Mouse (Mus musculus) limb, embryonic 11.5 days (tissue): ENCODE measurements at regions not wholly inside any gene's neighbourhood (a gene's known extent, or its start where the extent isn't known, plus 50 kb on each side); places are given as distances from the start of the nearest gene placed in this dataset.

ENCODE experiments used
- ATAC-seq: fragments of 200-750 bp; cut with Nextera tagmentation; 2 replicates; pipeline ENCODE4 v1.8.0; 2017; ENCODE audit warnings: low read depth; ENCODE audit not compliant: insufficient number of reproducible peaks, low FRiP score, low TSS enrichment
- DNase-seq: peaks from one replicate; pipeline ENCODE4 v3.0.0-alpha.2; 2015; ENCODE audit warnings: low spot score
- H3K27ac ChIP-seq: fragments of 300-500 bp; sonication (generic); replicated peaks from 2 replicates; pipeline ENCODE4 v1.5.1; 2014; ENCODE audit warnings: low read depth, mild to moderate bottlenecking, low read length
- H3K27me3 ChIP-seq: fragments of 300-500 bp; sonication (generic); 2 replicates; pipeline ENCODE4 v1.6.1; 2014; ENCODE audit warnings: mild to moderate bottlenecking, low read length, mixed read lengths; ENCODE audit not compliant: control insufficient read depth, insufficient read depth
- H3K36me3 ChIP-seq: fragments of 300-500 bp; sonication (generic); 2 replicates; pipeline ENCODE4 v1.6.1; 2014; ENCODE audit warnings: mild to moderate bottlenecking, low read length, moderate library complexity, mixed read lengths; ENCODE audit not compliant: control insufficient read depth, insufficient read depth
- H3K4me1 ChIP-seq: fragments of 300-500 bp; sonication (generic); 2 replicates; pipeline ENCODE4 v1.6.1; 2014; ENCODE audit warnings: low read length, mixed read lengths; ENCODE audit not compliant: control insufficient read depth, insufficient read depth
- H3K4me2 ChIP-seq: fragments of 300-500 bp; sonication (generic); 2 replicates; pipeline ENCODE4 v1.6.1; 2014; ENCODE audit warnings: low read depth, mild to moderate bottlenecking, moderate library complexity; ENCODE audit not compliant: severe bottlenecking
- H3K4me3 ChIP-seq: fragments of 300-500 bp; sonication (generic); 2 replicates; pipeline ENCODE4 v1.5.1; 2014; ENCODE audit warnings: low read depth, low read length
- H3K9ac ChIP-seq: fragments of 300-500 bp; sonication (generic); 2 replicates; pipeline ENCODE4 v1.6.1; 2014; ENCODE audit warnings: mild to moderate bottlenecking, low read length
- H3K9me3 ChIP-seq: fragments of 300-500 bp; sonication (generic); 2 replicates; pipeline ENCODE4 v1.6.1; 2016; ENCODE audit warnings: low read length; ENCODE audit not compliant: control insufficient read depth
- WGBS: fragments of 180-500 bp; shearing (Covaris S2); extraction: QIAGEN DNeasy Blood & Tissue Kit; methylation state at CpG from one replicate; pipeline ENCODE4 v1.1.7; 2014; 5-methylcytosine and 5-hydroxymethylcytosine counted together

- ATAC-seq (no peak), DNase-seq (no peak)
- H3K27me3 ChIP-seq, result no peaks in the 10 kb centered on the region
- H3K4me1 ChIP-seq, result no peaks in the 10 kb centered on the region
- no peak overlapping the region for H3K4me2 ChIP-seq
- H3K27ac ChIP-seq, result no peak overlapping the region
- 89% methylated on average over 3 of the region's 3 CpGs for WGBS
- no peak overlapping the region for H3K4me3 ChIP-seq
- no peaks in the 10 kb centered on the region for H3K9me3 ChIP-seq
- no peak overlapping the region for H3K9ac ChIP-seq
- no peaks in the 10 kb centered on the region for H3K36me3 ChIP-seq
Measured at GRCm38 (mm10) chr16:50733359-50733758, 142.4 kb upstream of the Ccdc54 start.

GRCm38 (mm10) chr16:50732082-50733006 is 141.4 kb upstream of the Ccdc54 start:
- H3K27me3 ChIP-seq, result no peaks in the 10 kb centered on the region
- H3K9me3 ChIP-seq, result no peaks in the 10 kb centered on the region
- H3K4me2 ChIP-seq, result peak overlapping the region; percentile 82
- DNase-seq, result peak; percentile 92
- H3K4me3 ChIP-seq, result peak overlapping the region; percentile 69
- H3K9ac ChIP-seq, result peak overlapping the region; percentile 36
- no peaks in the 10 kb centered on the region for H3K4me1 ChIP-seq
- under 1% methylated on average over 58 of the region's 58 CpGs for WGBS
- no peaks in the 10 kb centered on the region for H3K36me3 ChIP-seq
- peak; percentile 96 for ATAC-seq
- H3K27ac ChIP-seq, result no peak overlapping the region

GRCm38 (mm10) chr16:50729341-50729740 is 138.4 kb upstream of the Ccdc54 start:
- Histone ChIP-seq H3K27ac (no peak overlapping the region), H3K27me3 (no peaks in the 10 kb centered on the region), H3K36me3 (no peaks in the 10 kb centered on the region), H3K4me1 (no peaks in the 10 kb centered on the region), H3K9me3 (no peaks in the 10 kb centered on the region), H3K4me3 (no peak overlapping the region), H3K9ac (no peak overlapping the region), H3K4me2 (no peak overlapping the region)
- WGBS, result 59% methylated on average over 5 of the region's 5 CpGs
- no peak for ATAC-seq
- no peak for DNase-seq

GRCm38 (mm10) chr16:50723144-50723543 is 132.2 kb upstream of the Ccdc54 start:
- H3K4me1 ChIP-seq, result no peaks in the 10 kb centered on the region
- no peak overlapping the region for H3K27ac ChIP-seq

GRCm38 (mm10) chr16:50717306-50718017 is 126.5 kb upstream of the Ccdc54 start:
- H3K36me3 ChIP-seq, result no peaks in the 10 kb centered on the region
- H3K4me2 ChIP-seq, result no peak overlapping the region
- no peaks in the 10 kb centered on the region for H3K27me3 ChIP-seq
- H3K27ac ChIP-seq, result no peak overlapping the region
- H3K9ac ChIP-seq, result no peak overlapping the region
- no peak for DNase-seq
- H3K4me3 ChIP-seq, result no peak overlapping the region
- ATAC-seq, result no peak
- no peaks in the 10 kb centered on the region for H3K9me3 ChIP-seq
- no peaks in the 10 kb centered on the region for H3K4me1 ChIP-seq
- whole genome bisulfite sequencing, result 79% methylated on average over 10 of the region's 10 CpGs

More at GRCm38 (mm10) chr16:50723144-50723543, 132.2 kb upstream of the Ccdc54 start:
- H3K9me3 ChIP-seq, result no peaks in the 10 kb centered on the region
- no peak for ATAC-seq
- H3K27me3 ChIP-seq, result no peaks in the 10 kb centered on the region
- no peak overlapping the region for H3K4me2 ChIP-seq
- no peak overlapping the region for H3K4me3 ChIP-seq
- H3K36me3 ChIP-seq, result no peaks in the 10 kb centered on the region
- H3K9ac ChIP-seq, result no peak overlapping the region
- 67% methylated on average over 6 of the region's 6 CpGs for WGBS
- DNase-seq, result no peak

- WGBS, result 82% methylated on average over 6 of the region's 6 CpGs
- Histone ChIP-seq H3K9me3 (no peaks in the 10 kb centered on the region), H3K4me3 (no peak overlapping the region), H3K36me3 (no peaks in the 10 kb centered on the region), H3K9ac (no peak overlapping the region), H3K4me1 (no peaks in the 10 kb centered on the region), H3K27me3 (no peaks in the 10 kb centered on the region), H3K27ac (no peak overlapping the region), H3K4me2 (no peak overlapping the region)
- DNase-seq, result no peak
- no peak for ATAC-seq
Measured at GRCm38 (mm10) chr16:50709727-50710126, 118.8 kb upstream of the Ccdc54 start.

- Histone ChIP-seq H3K9me3 (no peaks in the 10 kb centered on the region), H3K27me3 (no peaks in the 10 kb centered on the region), H3K4me1 (no peaks in the 10 kb centered on the region), H3K27ac (no peak overlapping the region), H3K9ac (no peak overlapping the region), H3K4me3 (no peak overlapping the region), H3K4me2 (no peak overlapping the region), H3K36me3 (no peaks in the 10 kb centered on the region)
- 83% methylated on average over 2 of the region's 2 CpGs for WGBS
- ATAC-seq (no peak), DNase-seq (no peak)
Measured at GRCm38 (mm10) chr16:50707906-50708305, 117.0 kb upstream of the Ccdc54 start.

GRCm38 (mm10) chr16:50705921-50706320 is 115.0 kb upstream of the Ccdc54 start:
- no peak overlapping the region for H3K4me2 ChIP-seq
- ATAC-seq (no peak), DNase-seq (no peak)
- no peak overlapping the region for H3K27ac ChIP-seq
- H3K4me1 ChIP-seq, result no peaks in the 10 kb centered on the region
- no peak overlapping the region for H3K9ac ChIP-seq
- no peaks in the 10 kb centered on the region for H3K27me3 ChIP-seq
- H3K36me3 ChIP-seq, result no peaks in the 10 kb centered on the region
- 74% methylated on average over 4 of the region's 4 CpGs for WGBS
- no peaks in the 10 kb centered on the region for H3K9me3 ChIP-seq
- H3K4me3 ChIP-seq, result no peak overlapping the region
